Mouse (Mus musculus): ENCODE data around the gene Taf1a. TPM values are rescaled to one million over a fixed set of nuclear protein-coding genes. Genes with fewer than 3 reads are reported as not detected.

Gene Taf1a
- total RNA-seq, 4 experiments from 2014 or later: 19.3 to 41.6 (median 26.6) TPM

DNA sequence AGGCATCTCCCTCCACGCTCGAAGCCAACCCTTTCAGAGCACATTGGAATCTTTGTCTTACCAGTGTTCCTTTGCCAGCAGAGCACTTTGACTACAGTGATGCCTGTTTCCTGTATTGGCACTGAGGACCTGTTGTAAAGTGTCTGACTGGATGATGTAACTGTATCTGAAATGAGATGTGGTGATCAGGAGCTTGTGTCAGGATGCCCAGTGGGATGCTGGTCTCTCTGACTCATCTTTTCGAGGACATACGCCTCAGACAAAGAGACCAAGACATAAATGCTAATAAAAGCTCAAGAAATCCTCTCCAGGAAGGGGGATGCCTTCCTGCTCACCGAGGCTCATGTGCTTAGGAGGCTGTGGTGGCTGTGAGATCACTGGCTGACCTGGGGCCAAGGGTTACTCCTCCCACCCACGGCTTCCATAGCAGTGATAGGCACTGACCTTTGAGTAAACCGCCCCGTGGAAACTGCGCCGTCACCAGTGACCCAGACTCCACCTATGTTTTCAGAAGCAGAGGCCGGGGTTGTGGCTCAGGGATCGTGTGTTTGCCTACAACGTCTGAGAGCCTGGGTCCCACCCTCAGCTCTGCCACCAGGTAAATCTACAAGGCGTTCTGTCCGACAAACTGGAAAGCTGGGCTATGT is 25.4 kb downstream of the Taf1a start:
- DNase-seq: no peak

DNA sequence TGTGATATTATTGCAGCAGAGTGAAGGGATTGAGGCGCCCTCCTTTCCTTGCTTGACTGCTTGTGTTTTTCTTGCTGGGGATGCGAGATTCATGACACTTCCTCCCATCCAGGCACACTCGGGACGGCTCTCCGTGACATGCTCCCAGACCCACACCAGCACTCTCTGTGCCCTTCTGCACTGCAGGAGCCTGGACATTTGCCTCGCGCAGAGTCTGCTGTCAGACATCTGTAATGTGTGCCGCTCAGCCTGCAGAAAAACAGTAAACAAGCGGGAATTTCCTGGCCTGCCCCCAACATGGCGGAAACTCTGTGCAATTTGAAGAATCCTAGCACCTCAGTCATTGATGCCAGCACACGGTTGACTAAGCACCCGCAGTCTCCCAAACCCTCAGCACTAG is 29.1 kb downstream of the Taf1a start, which contains the start of gene Hhipl2:
Gene Hhipl2, plus strand, starts transcription at position 343 of the 400 bp plus-strand sequence.
- no peak for DNase-seq

DNA sequence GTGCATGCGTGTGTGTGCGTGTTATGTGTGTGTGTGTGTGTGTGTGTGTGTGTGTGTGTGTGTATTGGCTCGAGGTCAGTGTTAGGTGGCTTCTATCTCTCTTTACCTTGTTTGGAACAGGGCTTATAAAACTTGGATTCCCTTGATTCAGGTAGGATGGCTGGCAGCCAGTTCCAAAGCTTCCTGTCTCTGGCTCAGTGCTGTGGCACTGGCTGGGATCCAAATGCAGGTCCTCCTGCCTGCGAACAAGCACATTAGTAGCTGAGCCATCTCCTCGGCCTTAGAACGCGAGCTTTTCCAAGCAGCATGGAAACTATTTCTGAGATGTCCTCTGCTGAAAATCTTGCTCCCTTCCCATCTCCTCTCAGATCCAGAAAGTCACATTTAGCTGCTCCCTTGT is 31.0 kb downstream of the Taf1a start:
- DNase-seq: no peak

DNA sequence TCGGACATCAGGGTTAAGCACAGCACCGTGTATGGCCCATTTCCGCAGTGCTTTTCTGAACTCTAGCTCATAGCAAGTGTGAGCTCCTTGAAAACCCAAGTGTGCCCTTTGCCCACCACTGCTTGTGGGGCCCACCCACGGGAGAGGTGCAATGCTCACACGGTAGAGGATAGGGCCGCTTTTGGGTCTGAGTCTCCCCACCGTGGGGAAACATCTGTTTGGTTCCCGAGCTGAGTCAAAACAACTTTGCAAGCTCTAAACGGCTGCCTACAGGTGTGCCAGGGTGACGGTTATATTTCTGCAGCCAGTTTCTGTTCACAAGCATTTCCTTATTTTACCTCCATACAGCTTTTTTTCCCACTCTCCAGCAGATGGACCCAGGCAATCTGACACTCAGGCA is 31.5 kb downstream of the Taf1a start:
- DNase-seq: no peak

DNA sequence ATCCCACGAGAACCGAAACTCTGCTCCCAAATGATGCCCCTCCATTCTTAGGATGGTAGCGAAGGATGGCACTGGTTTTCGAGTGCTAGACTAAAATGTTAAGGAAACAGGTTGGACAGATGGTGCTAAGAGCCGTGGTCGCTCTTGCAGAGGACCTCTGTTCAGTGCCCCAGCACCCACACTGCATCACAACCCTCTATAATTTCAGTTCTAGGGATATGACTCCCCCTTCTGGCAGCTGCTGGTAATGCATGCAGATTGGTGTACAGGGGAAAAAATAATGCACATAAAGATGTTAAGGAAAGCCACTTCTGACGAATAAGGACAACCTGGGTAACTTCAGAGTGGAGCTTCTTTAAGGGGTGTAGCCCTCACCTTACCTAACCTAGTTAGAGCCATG is 35.3 kb downstream of the Taf1a start:
- no peak for DNase-seq

DNA sequence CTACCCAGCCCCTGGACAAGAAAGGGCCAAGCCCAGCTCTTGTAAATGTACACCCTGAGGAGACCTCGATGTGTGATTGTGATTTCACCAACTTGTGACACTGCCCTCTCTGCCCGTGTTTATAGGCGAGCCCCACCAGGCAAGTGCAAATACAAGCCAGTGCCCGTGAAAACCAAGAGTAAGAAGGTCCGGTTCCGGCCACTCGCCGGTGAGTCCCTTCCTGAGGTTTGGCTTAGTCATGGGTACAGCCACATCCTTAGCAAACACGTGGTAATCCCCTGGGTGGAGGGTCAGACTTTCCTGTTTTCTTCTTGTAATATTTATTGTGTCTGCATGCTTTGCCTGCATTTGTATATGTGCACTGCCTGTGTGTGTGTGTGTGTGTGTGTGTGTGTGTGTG is 46.1 kb downstream of the Taf1a start:
- no peak for DNase-seq

DNA sequence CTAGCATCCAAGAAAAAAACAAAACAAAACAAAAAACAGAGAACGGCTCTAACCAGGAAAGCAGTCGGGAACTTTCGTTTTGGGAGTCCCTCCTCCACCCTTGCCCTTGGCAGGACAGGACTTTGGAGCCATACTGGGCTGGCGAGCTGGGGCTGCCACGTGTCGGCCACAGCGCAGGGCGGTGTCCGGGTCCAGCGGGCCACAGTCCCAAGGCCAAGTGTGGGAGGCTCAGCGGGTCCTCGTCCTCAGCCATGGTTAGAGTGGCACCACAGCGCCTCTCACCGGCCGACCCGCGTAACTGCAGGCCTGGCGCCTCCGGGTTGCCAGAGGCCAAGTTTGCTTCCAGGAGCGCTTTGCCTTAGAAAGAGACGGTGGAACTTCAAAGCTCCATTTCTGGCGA is 50.3 kb downstream of the Taf1a start:
- DNase-seq: peak; percentile 83

DNA sequence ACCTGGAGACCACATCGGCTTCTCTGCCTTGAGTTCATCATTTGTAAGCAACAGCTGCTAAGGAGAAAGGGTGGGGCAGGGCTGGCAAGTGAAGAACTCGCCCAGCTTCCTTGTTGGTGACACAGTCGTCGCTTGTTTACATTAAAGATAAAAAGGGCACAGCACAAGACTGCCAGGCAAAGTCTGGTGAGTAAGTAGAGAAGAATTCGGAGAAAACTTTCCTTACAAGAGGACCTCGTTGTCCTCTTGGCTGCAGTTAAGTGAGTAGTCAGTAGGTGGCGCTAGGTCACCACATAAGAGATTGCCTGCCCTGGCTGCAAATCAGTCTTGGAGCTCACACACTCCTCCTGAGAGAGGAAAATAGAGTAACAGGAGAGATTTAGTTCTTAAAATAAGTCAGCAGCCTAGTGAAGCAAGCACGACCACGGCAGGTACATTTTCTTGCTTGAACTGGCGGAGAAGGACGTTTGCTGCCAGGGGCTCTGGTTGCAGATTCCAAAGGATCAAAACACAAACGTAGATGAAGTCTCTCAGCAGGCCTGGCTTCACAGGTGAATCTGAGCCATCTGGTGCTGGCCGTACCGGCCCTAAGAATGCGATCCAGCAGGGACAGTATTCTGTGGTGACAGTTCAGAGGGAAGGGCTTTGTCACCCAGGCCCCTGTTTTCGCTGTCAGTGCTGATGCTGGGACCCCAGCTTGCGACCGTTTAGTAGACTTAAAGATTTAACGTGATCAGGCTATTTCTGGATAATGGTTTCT is 53.4 kb downstream of the Taf1a start:
- DNase-seq: peak; percentile 58

DNA sequence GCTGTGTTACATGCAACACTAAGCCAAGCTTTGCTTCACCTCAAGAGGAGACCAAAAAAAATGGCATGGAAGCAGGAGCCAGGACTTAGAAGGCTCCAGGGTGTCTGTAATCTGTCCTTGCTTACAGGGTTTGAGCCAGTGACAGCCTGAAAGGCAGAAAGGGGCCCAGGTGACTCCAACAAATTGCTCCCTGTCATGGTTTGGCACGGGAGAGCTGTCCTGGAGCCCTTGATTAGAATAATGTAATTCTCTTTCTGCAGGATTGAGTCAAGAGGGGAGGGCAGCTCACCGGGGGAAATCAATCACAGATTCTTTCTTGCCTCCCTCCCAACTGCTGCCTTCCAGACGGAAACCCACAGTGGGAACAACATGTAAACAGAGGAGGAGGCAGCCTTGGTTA is 64.3 kb downstream of the Taf1a start:
- no peak for DNase-seq

Other genes starting within 250 kb of the Taf1a start
- gene Disp1, start 167.5 kb upstream of the Taf1a start, total RNA-seq (2022): 10 to 100 TPM; 14.9 to 20.2 (median 18.8) TPM
- gene Aida, start 92.4 kb upstream of the Taf1a start, total RNA-seq (2022): 10 to 100 TPM; 50.2 to 55.9 (median 54.4) TPM
- 10 to 100 TPM; 49.1 to 70.6 (median 60.9) TPM for gene Brox, start 91.7 kb upstream of the Taf1a start, total RNA-seq (2022)
- gene Mia3, start 19.4 kb upstream of the Taf1a start, total RNA-seq (2022): 100 to 1,000 TPM; 195 to 246 (median 224) TPM
- not detected for gene Hhipl2, start 29.2 kb downstream of the Taf1a start, total RNA-seq (2022)